Mouse (Mus musculus) myocyte (in vitro differentiated cells): ENCODE measurements around the gene Syngr1. TPM values are rescaled to one million over a fixed set of nuclear protein-coding genes. Genes with fewer than 3 reads are reported as not detected.

Experiments used
- H3K27me3 ChIP-seq: one replicate; pipeline ENCODE4 v1.6.1; 2011; ENCODE audit not compliant: control insufficient read depth, insufficient read depth, insufficient read length
- H3K36me3 ChIP-seq: one replicate; pipeline ENCODE4 v1.6.1; 2011; ENCODE audit not compliant: control insufficient read depth, insufficient read depth
- H3K4me2 ChIP-seq: one replicate; pipeline ENCODE4 v1.6.1; 2011; ENCODE audit warnings: low read depth, control low read depth
- H3K4me3 ChIP-seq: one replicate; pipeline ENCODE4 v1.5.1; 2011; ENCODE audit warnings: mild to moderate bottlenecking, control low read depth, moderate library complexity
- H3K79me2 ChIP-seq: one replicate; pipeline ENCODE4 v1.6.1; 2011; ENCODE audit not compliant: control insufficient read depth, insufficient read depth
- H3ac ChIP-seq: one replicate; pipeline ENCODE4 v1.6.1; 2011; ENCODE audit not compliant: control insufficient read depth, insufficient read length
- CEBPB ChIP-seq: IDR thresholded peaks from 2 replicates; pipeline ENCODE4 v1.6.1; 2011; ENCODE audit warnings: mild to moderate bottlenecking, moderate library complexity; ENCODE audit not compliant: poor library complexity, insufficient read depth, severe bottlenecking
- E2F4 ChIP-seq: IDR thresholded peaks from one replicate; pipeline ENCODE4 v1.6.1; 2011; ENCODE audit warnings: mild to moderate bottlenecking, control low read depth, moderate library complexity; ENCODE audit not compliant: insufficient read depth
- MAX ChIP-seq: IDR thresholded peaks from one replicate; pipeline ENCODE4 v1.6.1; 2011; ENCODE audit warnings: low read depth, mild to moderate bottlenecking, control low read depth
- MYOD1 ChIP-seq, 3 experiments: IDR thresholded peaks; one replicate each; pipeline ENCODE4 v1.6.1; 2011; ENCODE audit warnings: control low read depth in 2 of 3, low read depth in 2 of 3, mild to moderate bottlenecking in 2 of 3, moderate library complexity in 1 of 3; ENCODE audit not compliant: insufficient read length in 2 of 3, control insufficient read depth in 1 of 3
- MYOG ChIP-seq, 3 experiments: IDR thresholded peaks; one replicate each; pipeline ENCODE4 v1.6.1; 2011; ENCODE audit warnings: control low read depth in 2 of 3, low read depth in 2 of 3, mild to moderate bottlenecking in 2 of 3; ENCODE audit not compliant: insufficient read length in 2 of 3, control insufficient read depth in 1 of 3, insufficient read depth in 1 of 3
- POLR2A ChIP-seq: IDR thresholded peaks from one replicate; pipeline ENCODE4 v1.6.1; 2011; ENCODE audit warnings: low read depth, mild to moderate bottlenecking, control low read depth, moderate library complexity; ENCODE audit not compliant: insufficient read length
- POLR2AphosphoS2 ChIP-seq: IDR thresholded peaks from one replicate; pipeline ENCODE4 v1.6.1; 2011; ENCODE audit warnings: low read depth, control low read depth; ENCODE audit not compliant: insufficient read length
- REST ChIP-seq: IDR thresholded peaks from one replicate; pipeline ENCODE4 v1.6.1; 2011; ENCODE audit warnings: mild to moderate bottlenecking, control low read depth, moderate library complexity; ENCODE audit not compliant: insufficient read depth, insufficient read length
- SRF ChIP-seq: IDR thresholded peaks from one replicate; pipeline ENCODE4 v1.6.1; 2011; ENCODE audit warnings: low read depth; ENCODE audit not compliant: control insufficient read depth, insufficient read length
- TCF12 ChIP-seq: IDR thresholded peaks from one replicate; pipeline ENCODE4 v1.6.1; 2011; ENCODE audit warnings: mild to moderate bottlenecking, control low read depth; ENCODE audit not compliant: poor library complexity, insufficient read depth, severe bottlenecking
- TCF3 ChIP-seq: IDR thresholded peaks from one replicate; pipeline ENCODE4 v1.6.1; 2011; ENCODE audit warnings: low read depth, control low read depth; ENCODE audit not compliant: insufficient read length
- USF1 ChIP-seq: IDR thresholded peaks from one replicate; pipeline ENCODE4 v1.6.1; 2011; ENCODE audit warnings: low read depth, mild to moderate bottlenecking, control low read depth, moderate library complexity
- polyA plus RNA-seq: library from polyadenylated mRNA; unstranded; fragments of >200 nt; fragmentation: generic; extraction: Trizol; gene quantifications from one replicate; pipeline ENCODE4 v1.2.1, GENCODE M21; 2012; ENCODE audit warnings: missing spikeins

Gene Syngr1
- polyA plus RNA-seq, 1 experiment = 54.7 TPM

DNA sequence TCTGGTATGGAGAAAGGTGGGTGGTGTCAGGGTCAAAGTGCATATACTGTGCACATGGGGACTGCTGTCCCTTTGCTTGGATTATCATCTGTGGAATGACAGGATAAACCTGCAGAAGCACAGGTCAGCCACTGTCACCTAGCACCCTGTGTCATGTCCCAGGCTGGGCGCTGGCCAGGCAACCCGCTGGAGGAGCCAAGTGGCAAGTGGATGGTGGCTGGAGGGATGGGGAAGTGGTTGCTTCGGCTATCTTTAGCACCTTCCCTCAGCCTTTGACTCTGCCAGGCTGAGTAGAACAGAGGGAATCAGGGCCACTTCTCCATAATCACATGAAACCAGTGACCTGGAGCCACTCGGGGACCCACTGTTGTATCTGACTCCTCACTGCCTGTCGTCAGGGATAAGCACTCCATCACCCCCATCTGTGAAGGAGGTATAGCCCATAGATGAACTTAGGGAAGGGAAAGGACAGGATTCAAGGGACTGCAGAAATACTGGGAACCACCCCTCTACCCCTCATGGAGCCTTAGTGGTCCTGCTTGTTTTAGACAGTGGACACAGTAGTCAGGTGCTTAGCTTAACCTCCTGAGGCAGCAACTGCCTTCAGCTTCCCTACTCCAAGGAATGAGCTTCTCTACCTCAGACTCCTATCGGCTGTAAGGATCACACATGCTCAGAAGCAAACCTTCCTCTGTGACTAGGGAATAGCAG, 16.3 kb upstream of the Syngr1 start:
- Histone ChIP-seq H3K79me2 (peaks cover 2% of the 10 kb centered on the region), H3K4me2 (no peak overlapping the region), H3K27me3 (no peaks in the 10 kb centered on the region), H3K4me3 (no peak overlapping the region), H3ac (no peak overlapping the region), H3K36me3 (peaks cover 35% of the 10 kb centered on the region)
- TF ChIP-seq POLR2A = peak; percentile 12
- TF ChIP-seq TCF3 = no peak
- peak in 1 of 3 experiments; percentile 38 for TF ChIP-seq MYOD1 (IDR thresholded peaks at IDR 0.05; ENCODE audit: control insufficient read depth in 1 of 3, insufficient read length in 2 of 3, low read depth in 2 of 3)
- peak; percentile 15 for TF ChIP-seq SRF
- TF ChIP-seq MYOG (IDR thresholded peaks at IDR 0.05; ENCODE audit: control insufficient read depth in 1 of 3, insufficient read depth in 1 of 3, insufficient read length in 2 of 3, low read depth in 2 of 3) = peak in 1 of 3 experiments; percentile 24
- TF ChIP-seq MAX = no peak
- peak; percentile 59 for TF ChIP-seq POLR2AphosphoS2

DNA sequence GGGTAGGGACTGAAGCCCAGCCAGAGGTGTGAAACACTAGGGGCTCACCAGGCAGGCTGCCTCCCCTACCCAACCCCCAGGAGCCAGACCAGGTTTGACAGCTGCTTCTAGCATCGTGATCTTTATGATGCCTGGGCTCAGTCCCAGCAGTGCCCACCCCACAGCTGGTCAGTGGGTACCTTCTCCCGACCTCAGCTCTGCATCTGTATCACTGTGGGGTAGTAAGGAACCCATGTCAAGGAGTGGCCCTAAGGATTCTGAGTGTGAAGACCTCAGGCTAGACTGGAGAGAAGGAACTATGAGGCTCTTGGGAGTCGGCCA, 15.8 kb upstream of the Syngr1 start:
- peaks cover 7% of the 10 kb centered on the region for H3K79me2 ChIP-seq
- H3ac ChIP-seq = no peak overlapping the region
- H3K4me3 ChIP-seq = no peak overlapping the region
- H3K4me2 ChIP-seq = no peak overlapping the region
- no peak for TF ChIP-seq E2F4
- TF ChIP-seq SRF = no peak
- no peak for TF ChIP-seq POLR2A
- no peak for TF ChIP-seq CEBPB
- peak in 2 of 3 experiments; percentile 62 to 77 for TF ChIP-seq MYOD1 (IDR thresholded peaks at IDR 0.05; ENCODE audit: control insufficient read depth in 1 of 3, insufficient read length in 2 of 3, low read depth in 2 of 3)
- TF ChIP-seq MYOG (IDR thresholded peaks at IDR 0.05; ENCODE audit: control insufficient read depth in 1 of 3, insufficient read depth in 1 of 3, insufficient read length in 2 of 3, low read depth in 2 of 3) = peak in 2 of 3 experiments; percentile 33 to 80
- TF ChIP-seq TCF12 = no peak
- H3K36me3 ChIP-seq = peaks cover 40% of the 10 kb centered on the region
- H3K27me3 ChIP-seq = no peaks in the 10 kb centered on the region

GRCm38 (mm10) chr15:80075733-80076337, 15.3 kb upstream of the Syngr1 start:
- Histone ChIP-seq H3K4me2 (peak overlapping the region; percentile 2), H3K27me3 (no peaks in the 10 kb centered on the region), H3K79me2 (peaks cover 12% of the 10 kb centered on the region), H3K4me3 (no peak overlapping the region), H3K36me3 (peaks cover 45% of the 10 kb centered on the region), H3ac (no peak overlapping the region)
- TF ChIP-seq TCF12 = no peak
- TF ChIP-seq POLR2A = peak; percentile 70
- peak; percentile 62 for TF ChIP-seq SRF
- TF ChIP-seq POLR2AphosphoS2 = peak; percentile 89
- TF ChIP-seq MYOD1 (IDR thresholded peaks at IDR 0.05; ENCODE audit: control insufficient read depth in 1 of 3, insufficient read length in 2 of 3, low read depth in 2 of 3) = no peak
- no peak for TF ChIP-seq REST
- no peak for TF ChIP-seq E2F4
- TF ChIP-seq MYOG (IDR thresholded peaks at IDR 0.05; ENCODE audit: control insufficient read depth in 1 of 3, insufficient read depth in 1 of 3, insufficient read length in 2 of 3, low read depth in 2 of 3) = peak in 1 of 3 experiments; percentile 17
- no peak for TF ChIP-seq TCF3
- no peak for TF ChIP-seq CEBPB
- TF ChIP-seq MAX = no peak
- no peak for TF ChIP-seq USF1

- Histone ChIP-seq H3K79me2 (peaks cover 19% of the 10 kb centered on the region), H3K36me3 (peaks cover 52% of the 10 kb centered on the region)
- TF ChIP-seq POLR2AphosphoS2 (peak; percentile 96), SRF (no peak), POLR2A (peak; percentile 57)
Observed at GRCm38 (mm10) chr15:80076338-80077136, 14.6 kb upstream of the Syngr1 start.

More at GRCm38 (mm10) chr15:80076338-80077136, 14.6 kb upstream of the Syngr1 start:
- peak overlapping the region; percentile 2 for H3K4me2 ChIP-seq
- H3K4me3 ChIP-seq = no peak overlapping the region
- H3ac ChIP-seq = no peak overlapping the region
- no peaks in the 10 kb centered on the region for H3K27me3 ChIP-seq
